Mouse (Mus musculus) liver, embryonic 13.5 days (tissue): ENCODE results near the gene Rps19bp1. TPM values are rescaled to one million over a fixed set of nuclear protein-coding genes. Genes with fewer than 3 reads are reported as not detected.

Experiments
- ATAC-seq: fragments of 200-750 bp; cut with Nextera tagmentation; 2 replicates; pipeline ENCODE4 v1.8.0; 2017; ENCODE audit warnings: low read depth, mild to moderate bottlenecking, moderate number of reproducible peaks, moderate library complexity
- DNase-seq: peaks from one replicate; pipeline ENCODE4 v3.0.0; 2022
- H3K27ac ChIP-seq: fragments of 300-500 bp; sonication (generic); 2 replicates; pipeline ENCODE4 v1.5.1; 2015; ENCODE audit warnings: moderate library complexity, mild to moderate bottlenecking, inconsistent platforms
- H3K27me3 ChIP-seq: fragments of 300-500 bp; sonication (generic); 2 replicates; pipeline ENCODE4 v1.6.1; 2015; ENCODE audit warnings: mild to moderate bottlenecking, inconsistent platforms
- H3K36me3 ChIP-seq: fragments of 300-500 bp; sonication (generic); 2 replicates; pipeline ENCODE4 v1.6.1; 2015; ENCODE audit warnings: mild to moderate bottlenecking, inconsistent platforms
- H3K4me1 ChIP-seq: fragments of 300-500 bp; sonication (generic); replicated peaks from 2 replicates; pipeline ENCODE4 v1.6.1; 2015; ENCODE audit warnings: inconsistent platforms
- H3K4me2 ChIP-seq: fragments of 300-500 bp; sonication (generic); 2 replicates; pipeline ENCODE4 v1.6.1; 2015; ENCODE audit warnings: inconsistent platforms, mild to moderate bottlenecking, moderate library complexity
- H3K4me3 ChIP-seq: fragments of 300-500 bp; sonication (generic); replicated peaks from 2 replicates; pipeline ENCODE4 v1.5.1; 2015; ENCODE audit warnings: mild to moderate bottlenecking, inconsistent platforms
- H3K9ac ChIP-seq: fragments of 300-500 bp; sonication (generic); 2 replicates; pipeline ENCODE4 v1.6.1; 2015; ENCODE audit warnings: mild to moderate bottlenecking, inconsistent platforms
- H3K9me3 ChIP-seq: fragments of 300-500 bp; sonication (generic); replicated peaks from 2 replicates; pipeline ENCODE4 v1.6.1; 2016; ENCODE audit warnings: inconsistent platforms
- WGBS: fragments of 180-500 bp; shearing (Covaris S2); methylation state at CpG from one replicate; pipeline ENCODE4 v1.1.7; 2015; ENCODE audit not compliant: insufficient replicate concordance; 5-methylcytosine and 5-hydroxymethylcytosine counted together
- polyA plus RNA-seq: library from polyadenylated mRNA; unstranded; fragments of >200 nt; fragmentation: Nextera tagmentation; extraction: Ambion mirVana; gene quantifications from 2 replicates; pipeline ENCODE4 v1.2.1, GENCODE M21; 2015

The Rps19bp1 gene
- polyA plus RNA-seq, 1 experiment from 2014 or later, result 39.6 TPM

GRCm38 (mm10) chr15:80256242-80256641 is 7.9 kb downstream of the Rps19bp1 start:
- 4% methylated on average over 16 of the region's 16 CpGs for WGBS
- DNase-seq (no peak), ATAC-seq (no peak)
- H3K9ac ChIP-seq, result peak overlapping the region; percentile 99
- H3K27ac ChIP-seq, result peak overlapping the region; percentile 99
- peak overlapping the region; percentile 94 for H3K4me2 ChIP-seq
- H3K4me3 ChIP-seq, result peak overlapping the region; percentile 79
- peaks cover 80% of the 10 kb centered on the region for H3K4me1 ChIP-seq
- no peaks in the 10 kb centered on the region for H3K9me3 ChIP-seq
- H3K36me3 ChIP-seq, result peaks cover 73% of the 10 kb centered on the region
- H3K27me3 ChIP-seq, result no peaks in the 10 kb centered on the region

- H3K4me1 ChIP-seq, result peaks cover 80% of the 10 kb centered on the region
- H3K36me3 ChIP-seq, result peaks cover 74% of the 10 kb centered on the region
- under 1% methylated on average over 51 of the region's 51 CpGs for WGBS
Observed at GRCm38 (mm10) chr15:80255646-80256121, 8.4 kb downstream of the Rps19bp1 start.

GRCm38 (mm10) chr15:80254847-80255645 is 9.1 kb downstream of the Rps19bp1 start, which contains the start of gene Atf4:
Gene Atf4, plus strand, starts transcription at chr15:80255184.
- H3K27me3 ChIP-seq, result no peaks in the 10 kb centered on the region
- H3K9ac ChIP-seq, result peak within 1 kb of the TSS; percentile 99
- peak; percentile 97 for DNase-seq
- H3K4me2 ChIP-seq, result peak within 1 kb of the TSS; percentile 94
- H3K36me3 ChIP-seq, result peaks cover 72% of the 10 kb centered on the region
- H3K4me1 ChIP-seq, result peaks cover 81% of the 10 kb centered on the region
- peak; percentile 86 for ATAC-seq
- no peaks in the 10 kb centered on the region for H3K9me3 ChIP-seq
- H3K27ac ChIP-seq, result peak within 1 kb of the TSS; percentile 99
- H3K4me3 ChIP-seq, result peak within 1 kb of the TSS; percentile 79
- WGBS, result under 1% methylated on average over 58 of the region's 62 CpGs

More at GRCm38 (mm10) chr15:80255646-80256121, 8.4 kb downstream of the Rps19bp1 start:
- Histone ChIP-seq H3K9me3 (no peaks in the 10 kb centered on the region), H3K9ac (peak overlapping the region; percentile 99), H3K4me2 (peak overlapping the region; percentile 94), H3K4me3 (peak overlapping the region; percentile 79), H3K27me3 (no peaks in the 10 kb centered on the region), H3K27ac (peak overlapping the region; percentile 99)
- peak; percentile 30 for ATAC-seq
- peak; percentile 71 for DNase-seq

- peaks cover 72% of the 10 kb centered on the region for H3K36me3 ChIP-seq
- WGBS, result 47% methylated on average over 6 of the region's 6 CpGs
Observed at GRCm38 (mm10) chr15:80254207-80254606, 9.9 kb downstream of the Rps19bp1 start.

GRCm38 (mm10) chr15:80253530-80253929 is 10.6 kb downstream of the Rps19bp1 start:
- DNase-seq, result no peak
- peaks cover 72% of the 10 kb centered on the region for H3K36me3 ChIP-seq
- 54% methylated on average over 2 of the region's 2 CpGs for WGBS

More at GRCm38 (mm10) chr15:80254207-80254606, 9.9 kb downstream of the Rps19bp1 start:
- peaks cover 82% of the 10 kb centered on the region for H3K4me1 ChIP-seq
- ATAC-seq (no peak), DNase-seq (no peak)
- peak overlapping the region; percentile 94 for H3K4me2 ChIP-seq
- no peaks in the 10 kb centered on the region for H3K27me3 ChIP-seq
- H3K9me3 ChIP-seq, result no peaks in the 10 kb centered on the region
- peak overlapping the region; percentile 99 for H3K27ac ChIP-seq
- H3K9ac ChIP-seq, result peak overlapping the region; percentile 85
- peak overlapping the region; percentile 79 for H3K4me3 ChIP-seq

DNA sequence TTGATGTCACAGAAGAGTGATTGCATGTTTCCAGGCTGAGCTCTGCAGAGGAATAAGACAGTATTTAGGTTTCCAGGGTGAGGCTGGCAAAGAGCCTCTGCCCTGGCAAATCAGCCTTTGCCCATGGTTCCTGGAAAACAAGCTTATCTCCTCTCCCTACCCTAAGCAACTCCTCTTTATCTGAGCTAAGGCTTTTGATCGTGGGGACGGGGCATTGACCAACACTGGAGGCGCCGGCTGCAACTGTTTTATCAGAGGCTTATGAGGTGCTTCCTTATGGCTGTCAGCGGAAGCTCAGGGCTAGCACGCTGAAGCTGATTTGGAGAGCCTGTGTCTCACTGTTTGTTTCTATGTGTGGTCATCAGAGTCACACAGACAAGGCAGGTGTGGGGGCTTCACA is 13.5 kb downstream of the Rps19bp1 start:
- H3K4me2 ChIP-seq, result peak overlapping the region; percentile 76
- peaks cover 66% of the 10 kb centered on the region for H3K4me1 ChIP-seq
- DNase-seq (peak; percentile 73), ATAC-seq (peak; percentile 69)
- H3K36me3 ChIP-seq, result peaks cover 75% of the 10 kb centered on the region
- WGBS, result 28% methylated on average over 6 of the region's 6 CpGs
- H3K27ac ChIP-seq, result peak overlapping the region; percentile 99
- no peaks in the 10 kb centered on the region for H3K27me3 ChIP-seq
- H3K9ac ChIP-seq, result peak overlapping the region; percentile 73
- no peaks in the 10 kb centered on the region for H3K9me3 ChIP-seq
- peak overlapping the region; percentile 41 for H3K4me3 ChIP-seq

More at GRCm38 (mm10) chr15:80253530-80253929, 10.6 kb downstream of the Rps19bp1 start:
- no peaks in the 10 kb centered on the region for H3K9me3 ChIP-seq
- H3K4me3 ChIP-seq, result peak overlapping the region; percentile 79
- no peak for ATAC-seq
- H3K9ac ChIP-seq, result peak overlapping the region; percentile 85
- H3K27me3 ChIP-seq, result no peaks in the 10 kb centered on the region
- H3K27ac ChIP-seq, result peak overlapping the region; percentile 99
- peak overlapping the region; percentile 94 for H3K4me2 ChIP-seq
- peaks cover 82% of the 10 kb centered on the region for H3K4me1 ChIP-seq

GRCm38 (mm10) chr15:80249672-80250071 is 14.4 kb downstream of the Rps19bp1 start:
- ATAC-seq (no peak), DNase-seq (no peak)
- no peak overlapping the region for H3K4me3 ChIP-seq
- H3K4me1 ChIP-seq, result peaks cover 66% of the 10 kb centered on the region
- H3K36me3 ChIP-seq, result peaks cover 82% of the 10 kb centered on the region
- H3K27me3 ChIP-seq, result no peaks in the 10 kb centered on the region
- H3K9me3 ChIP-seq, result no peaks in the 10 kb centered on the region
- H3K4me2 ChIP-seq, result peak overlapping the region; percentile 76
- H3K9ac ChIP-seq, result peak overlapping the region; percentile 73
- WGBS, result 86% methylated on average over 10 of the region's 10 CpGs
- H3K27ac ChIP-seq, result peak overlapping the region; percentile 99

GRCm38 (mm10) chr15:80248596-80248995 is 15.5 kb downstream of the Rps19bp1 start:
- Histone ChIP-seq H3K4me1 (peaks cover 55% of the 10 kb centered on the region), H3K27me3 (no peaks in the 10 kb centered on the region), H3K9me3 (no peaks in the 10 kb centered on the region), H3K9ac (no peak overlapping the region), H3K36me3 (peaks cover 92% of the 10 kb centered on the region), H3K27ac (peak overlapping the region; percentile 99), H3K4me2 (no peak overlapping the region), H3K4me3 (no peak overlapping the region)
- no peak for ATAC-seq
- WGBS, result 89% methylated on average over 1 of the region's 1 CpGs
- no peak for DNase-seq

- WGBS, result 91% methylated on average over 12 of the region's 12 CpGs
- Histone ChIP-seq H3K4me2 (no peak overlapping the region), H3K36me3 (peaks cover 92% of the 10 kb centered on the region), H3K9ac (no peak overlapping the region), H3K27ac (peak overlapping the region; percentile 99; the same call in 1 of the 2 replicates), H3K4me3 (no peak overlapping the region), H3K4me1 (peaks cover 51% of the 10 kb centered on the region), H3K27me3 (no peaks in the 10 kb centered on the region), H3K9me3 (no peaks in the 10 kb centered on the region)
- ATAC-seq (no peak), DNase-seq (no peak)
Observed at GRCm38 (mm10) chr15:80248135-80248534, 16.0 kb downstream of the Rps19bp1 start.

DNA sequence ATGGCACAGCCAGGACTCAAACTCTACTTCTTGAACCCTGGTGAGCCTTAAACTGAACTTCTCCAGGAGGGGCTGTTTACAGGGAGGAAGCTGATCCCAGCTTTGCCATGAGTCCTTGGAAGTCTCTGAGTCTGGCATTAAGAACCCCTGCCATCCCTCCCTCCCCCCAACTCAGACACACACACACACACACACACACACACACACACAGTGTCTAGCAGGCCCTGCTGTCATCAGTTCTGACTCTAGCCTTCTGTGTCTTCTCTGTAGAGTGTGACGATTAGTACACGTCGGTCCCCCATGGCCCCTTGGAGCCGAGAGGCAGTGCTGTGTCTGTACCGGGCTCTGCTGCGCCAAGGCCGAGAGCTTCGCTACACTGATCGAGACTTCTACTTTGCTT is 28.6 kb downstream of the Rps19bp1 start, which contains the start of gene AC140267.1:
TSS of gene AC140267.1 (plus strand) at position 301 of the 400 bp plus-strand sequence.
- no peak for DNase-seq
- Histone ChIP-seq H3K27ac (peak within 1 kb of the TSS; percentile 86), H3K27me3 (no peaks in the 10 kb centered on the region), H3K4me1 (peaks cover 45% of the 10 kb centered on the region), H3K9me3 (no peaks in the 10 kb centered on the region), H3K9ac (peak within 1 kb of the TSS; percentile 94), H3K4me2 (peak within 1 kb of the TSS; percentile 76), H3K4me3 (peak within 1 kb of the TSS; percentile 95), H3K36me3 (peaks cover 47% of the 10 kb centered on the region)
- 91% methylated on average over 9 of the region's 9 CpGs for WGBS
- no peak for ATAC-seq

DNA sequence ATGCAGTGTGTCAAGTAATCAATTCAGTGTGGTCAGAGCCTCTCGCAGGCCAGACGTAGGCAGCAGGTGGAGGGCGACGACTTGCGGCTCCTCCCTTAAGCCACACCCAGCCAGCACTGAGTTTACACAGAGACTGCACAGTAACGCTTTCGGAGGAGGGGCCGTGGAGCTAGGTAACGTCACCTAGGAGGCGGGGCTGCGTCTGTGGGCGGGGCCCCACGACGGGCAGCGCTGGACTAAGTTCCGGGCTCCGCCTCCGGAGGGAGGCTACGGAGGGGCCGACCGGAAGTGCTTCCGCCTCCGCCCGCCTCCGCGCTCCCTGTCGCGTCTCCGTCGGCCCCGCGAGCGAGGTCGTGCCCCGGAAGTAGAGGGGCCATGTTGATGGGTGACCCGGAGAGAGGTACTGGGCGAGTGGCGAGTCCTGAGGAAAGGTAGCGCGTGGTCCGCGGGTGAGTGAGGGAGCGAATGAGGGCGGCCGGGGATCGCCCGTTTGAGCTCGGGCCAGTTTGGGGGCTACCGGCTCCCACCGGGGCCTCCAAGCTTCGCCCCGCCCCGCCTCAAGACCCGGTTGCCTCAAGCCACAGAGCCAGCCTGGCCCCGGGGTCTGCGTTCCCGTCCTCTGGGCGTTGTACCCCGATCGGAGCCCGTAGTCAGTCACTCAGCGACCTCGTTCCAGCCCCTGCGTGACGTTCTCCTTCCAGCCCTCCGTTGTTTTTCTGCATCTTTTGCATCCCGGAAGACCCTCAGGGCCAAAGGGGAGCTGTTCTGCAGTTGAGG is 30.2 kb downstream of the Rps19bp1 start, which contains the start of gene Mief1:
TSS of gene Mief1 (plus strand) at position 286 of the 777 bp plus-strand sequence.
- Histone ChIP-seq H3K36me3 (peaks cover 37% of the 10 kb centered on the region), H3K9ac (peak within 1 kb of the TSS; percentile 94), H3K4me2 (peak within 1 kb of the TSS; percentile 76), H3K9me3 (no peaks in the 10 kb centered on the region), H3K27ac (peak within 1 kb of the TSS; percentile 90), H3K4me3 (peak within 1 kb of the TSS; percentile 95), H3K4me1 (peaks cover 45% of the 10 kb centered on the region), H3K27me3 (no peaks in the 10 kb centered on the region)
- DNase-seq, result peak; percentile 99
- ATAC-seq, result peak; percentile 97
- under 1% methylated on average over 67 of the region's 67 CpGs for WGBS
